Mouse (Mus musculus): ENCODE results near the gene Dab1.

DNA sequence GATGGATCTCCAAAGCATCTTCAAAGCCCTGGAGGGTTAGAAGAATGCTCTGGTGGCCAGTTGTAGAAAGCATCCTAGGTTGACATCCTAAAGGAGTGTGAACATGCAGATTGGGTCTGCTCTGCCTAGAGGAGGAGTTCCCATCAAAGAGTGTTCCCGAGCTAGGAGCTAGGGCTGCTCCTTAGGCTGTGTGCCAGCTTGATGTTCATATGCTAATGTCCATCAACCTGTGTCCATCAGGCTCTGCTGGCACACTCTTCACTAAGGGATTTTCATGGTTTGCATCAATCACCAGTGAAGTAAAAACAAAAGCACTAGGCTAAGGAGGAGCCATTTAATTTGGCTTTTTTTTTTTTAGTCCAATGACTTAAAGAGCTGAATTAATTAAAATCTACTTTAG lies 42.2 kb downstream of the Dab1 start:
- TF ChIP-seq CTCF (IDR thresholded peaks at IDR 0.05 in 2 of 3, conservative IDR thresholded peaks at IDR 0.05 in 1 of 3; ENCODE audit: control insufficient read depth in 1 of 3, insufficient read depth in 1 of 3, low read depth in 2 of 3, low read length in 3 of 3, poor library complexity in 1 of 3, severe bottlenecking in 1 of 3) (no peak), EP300 (IDR thresholded peaks at IDR 0.05; ENCODE audit: low read depth in 1 of 2, low read length in 2 of 2) (no peak), POLR2A (IDR thresholded peaks at IDR 0.05; ENCODE audit: control insufficient read depth in 1 of 2, insufficient read depth in 1 of 2, low read depth in 1 of 2, low read length in 2 of 2, poor library complexity in 1 of 2) (no peak)

All from MEL (cell line).